Mouse (Mus musculus): ENCODE results near the gene Krt34. TPM values are rescaled to one million over a fixed set of nuclear protein-coding genes. Genes with fewer than 3 reads are reported as not detected.

Gene Krt34
- total and polyA plus RNA-seq, 3 experiments = not detected

DNA sequence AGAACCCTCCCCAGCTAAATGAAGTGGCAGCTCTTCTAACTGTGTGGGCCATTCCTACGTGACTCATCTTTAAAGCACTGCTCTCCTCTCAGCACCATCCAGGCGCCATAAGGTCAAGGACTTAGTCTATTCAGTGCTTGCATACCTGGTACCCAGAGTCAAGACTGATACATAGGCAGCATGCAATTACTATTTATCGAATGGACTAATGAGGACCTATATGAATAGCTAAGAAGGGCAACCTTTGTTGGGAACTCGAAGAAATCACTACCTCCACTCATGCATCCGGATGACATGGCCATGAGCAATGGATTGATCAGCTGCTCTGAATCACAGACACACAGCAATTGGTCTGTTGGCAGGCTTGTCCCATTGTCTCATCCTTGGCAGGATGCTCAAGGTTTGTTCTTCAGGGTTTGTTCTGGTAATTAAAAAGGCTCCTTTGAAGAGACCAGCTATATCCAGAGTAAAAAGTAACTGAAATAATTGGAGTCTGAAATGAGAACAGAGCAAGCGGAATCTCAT lies 51.4 kb downstream of the Krt34 start:
- Histone ChIP-seq H3K9ac (ENCODE audit: insufficient read depth, low read depth) (no peak overlapping the region), H3K79me2 (replicated peaks; ENCODE audit: control insufficient read depth, extremely low read depth, insufficient read depth, poor library complexity, severe bottlenecking) (no peaks in the 10 kb centered on the region), H3K36me3 (replicated peaks in 1 of 2; ENCODE audit: control insufficient read depth in 1 of 2, insufficient read depth in 1 of 2, low read length in 1 of 2) (no peaks in the 10 kb centered on the region), H3K27ac (ENCODE audit: insufficient read depth, low read depth) (no peak overlapping the region), H3K9me3 (replicated peaks; ENCODE audit: low read length) (no peaks in the 10 kb centered on the region), H3K4me2 (ENCODE audit: insufficient read depth, low read depth, poor library complexity, severe bottlenecking) (no peak overlapping the region), H3K4me3 (replicated peaks in 1 of 3; ENCODE audit: low read depth in 2 of 3, low read length in 2 of 3, poor library complexity in 1 of 3) (no peak overlapping the region), H3K27me3 (replicated peaks) (peaks cover 82% of the 10 kb centered on the region), H3K4me1 (ENCODE audit: control insufficient read depth in 1 of 2, insufficient read depth in 2 of 2) (peaks cover 5 to 10% of the 10 kb centered on the region in 2 experiments)
- DNase-seq (ENCODE audit: extremely low read depth) = no peak
- TF ChIP-seq USF1 (IDR thresholded peaks at IDR 0.05; ENCODE audit: low read depth, low read length) = no peak
- TF ChIP-seq ZKSCAN1 (IDR thresholded peaks at IDR 0.05; ENCODE audit: borderline replicate concordance, low read depth, low read length) = no peak
- TF ChIP-seq ZNF384 (IDR thresholded peaks at IDR 0.05; ENCODE audit: low read depth, low read length) = no peak
- no peak for TF ChIP-seq TCF12 (IDR thresholded peaks at IDR 0.05; ENCODE audit: low read depth, low read length)
- no peak for TF ChIP-seq SIN3A (IDR thresholded peaks at IDR 0.05; ENCODE audit: low read length)
- no peak for TF ChIP-seq POLR2AphosphoS2 (IDR thresholded peaks at IDR 0.05; ENCODE audit: low read depth, low read length)
- TF ChIP-seq ELF1 (IDR thresholded peaks at IDR 0.05; ENCODE audit: low read depth, low read length) = no peak
- no peak for TF ChIP-seq JUN (IDR thresholded peaks at IDR 0.05; ENCODE audit: insufficient read depth, low read depth, low read length)
- no peak for TF ChIP-seq NELFE (IDR thresholded peaks at IDR 0.05; ENCODE audit: low read depth, low read length)
- no peak for TF ChIP-seq CTCF (conservative IDR thresholded peaks at IDR 0.05 in 1 of 2, IDR thresholded peaks at IDR 0.05 in 1 of 2; ENCODE audit: low read depth in 2 of 2, low read length in 2 of 2)
- TF ChIP-seq GABPA (IDR thresholded peaks at IDR 0.05; ENCODE audit: insufficient replicate concordance, low read depth, low read length) = no peak
- TF ChIP-seq TBP (conservative IDR thresholded peaks at IDR 0.05; ENCODE audit: low read depth, low read length) = no peak
- no peak for TF ChIP-seq USF2 (conservative IDR thresholded peaks at IDR 0.05; ENCODE audit: low read depth, low read length)
- no peak for TF ChIP-seq MYC (IDR thresholded peaks at IDR 0.05; ENCODE audit: low read depth, low read length)
- no peak for TF ChIP-seq MXI1 (IDR thresholded peaks at IDR 0.05; ENCODE audit: low read depth, low read length)
- TF ChIP-seq RCOR1 (conservative IDR thresholded peaks at IDR 0.05; ENCODE audit: low read depth, low read length) = no peak
- no peak for TF ChIP-seq CHD1 (IDR thresholded peaks at IDR 0.05; ENCODE audit: low read depth, low read length)
- no peak for TF ChIP-seq POLR2A (IDR thresholded peaks at IDR 0.05; ENCODE audit: low read depth, low read length)
- no peak for TF ChIP-seq SMC3 (IDR thresholded peaks at IDR 0.05; ENCODE audit: low read depth, low read length)
- TF ChIP-seq E2F4 (IDR thresholded peaks at IDR 0.05; ENCODE audit: insufficient replicate concordance, low read depth, low read length) = no peak
- in situ Hi-C loops (cut with MboI; ENCODE audit: low pct_ligation_motif_present, low pct_unique_long_range_greater_than_20kb, low sequenced_read_pairs) (no loop called here), dilution Hi-C loops (cut with MboI; ENCODE audit: extremely low pct_ligation_motif_present, extremely low pct_unique_long_range_greater_than_20kb, low sequenced_read_pairs) (no loop called here)

DNA sequence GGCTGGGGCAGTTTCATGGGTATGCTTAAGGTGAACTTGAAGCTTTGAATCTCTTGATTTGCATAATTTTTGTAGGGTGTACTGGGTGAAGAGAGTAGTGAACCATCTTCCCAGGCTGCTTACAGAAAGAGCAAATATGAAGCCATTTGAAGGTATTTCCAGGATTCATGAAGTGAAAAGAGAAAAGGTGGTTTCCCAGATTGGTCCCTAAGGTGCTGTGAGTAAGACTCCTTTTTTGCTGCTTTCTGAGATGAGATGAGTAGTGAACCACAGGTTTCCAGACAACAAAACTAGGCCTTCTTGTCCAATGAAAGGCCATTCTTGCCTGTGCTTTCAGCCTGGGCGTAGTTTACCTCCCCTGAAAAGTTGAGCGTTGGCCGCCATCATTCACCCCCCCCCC lies 52.8 kb downstream of the Krt34 start:
- H3K4me1 ChIP-seq (ENCODE audit: control insufficient read depth in 1 of 2, insufficient read depth in 2 of 2) = peaks cover 8 to 12% of the 10 kb centered on the region in 2 experiments
- H3K36me3 ChIP-seq (replicated peaks in 1 of 2; ENCODE audit: control insufficient read depth in 1 of 2, insufficient read depth in 1 of 2, low read length in 1 of 2) = no peaks in the 10 kb centered on the region
- no peak overlapping the region for H3K4me3 ChIP-seq (replicated peaks in 1 of 3; ENCODE audit: low read depth in 2 of 3, low read length in 2 of 3, poor library complexity in 1 of 3)
- no peaks in the 10 kb centered on the region for H3K9me3 ChIP-seq (replicated peaks; ENCODE audit: low read length)
- in situ Hi-C loops (cut with MboI; ENCODE audit: low pct_ligation_motif_present, low pct_unique_long_range_greater_than_20kb, low sequenced_read_pairs) = no loop called here
- H3K9ac ChIP-seq (ENCODE audit: insufficient read depth, low read depth) = no peak overlapping the region
- DNase-seq (ENCODE audit: extremely low read depth) = peak; percentile 78
- H3K79me2 ChIP-seq (replicated peaks; ENCODE audit: control insufficient read depth, extremely low read depth, insufficient read depth, poor library complexity, severe bottlenecking) = no peaks in the 10 kb centered on the region
- no peak overlapping the region for H3K27ac ChIP-seq (ENCODE audit: insufficient read depth, low read depth)
- no peak for TF ChIP-seq POLR2A (IDR thresholded peaks at IDR 0.05; ENCODE audit: low read depth, low read length)
- TF ChIP-seq MAX (IDR thresholded peaks at IDR 0.05; ENCODE audit: low read length) = no peak
- no peak for TF ChIP-seq MYC (IDR thresholded peaks at IDR 0.05; ENCODE audit: low read depth, low read length)
- TF ChIP-seq ETS1 (conservative IDR thresholded peaks at IDR 0.05; ENCODE audit: low read depth, low read length) = peak; percentile 22; the same call in 1 of the 2 replicates
- TF ChIP-seq UBTF (IDR thresholded peaks at IDR 0.05; ENCODE audit: low read depth, low read length) = no peak
- peak; percentile 18; the same call in 1 of the 2 replicates for TF ChIP-seq BHLHE40 (IDR thresholded peaks at IDR 0.05; ENCODE audit: low read depth, low read length)
- TF ChIP-seq CHD1 (IDR thresholded peaks at IDR 0.05; ENCODE audit: low read depth, low read length) = no peak
- peak; percentile 85; the same call in 1 of the 2 replicates for TF ChIP-seq MEF2A (IDR thresholded peaks at IDR 0.05; ENCODE audit: borderline replicate concordance, low read depth, low read length)
- peak; percentile 42; the same call in 1 of the 2 replicates for TF ChIP-seq JUN (IDR thresholded peaks at IDR 0.05; ENCODE audit: insufficient read depth, low read depth, low read length)
- peak; percentile 74; the same call in 1 of the 2 replicates for TF ChIP-seq IRF4 (IDR thresholded peaks at IDR 0.05; ENCODE audit: low read depth, low read length)
- TF ChIP-seq USF1 (IDR thresholded peaks at IDR 0.05; ENCODE audit: low read depth, low read length) = no peak
- TF ChIP-seq MAFK (IDR thresholded peaks at IDR 0.05; ENCODE audit: insufficient replicate concordance, low read length) = 0 out of 2 replicates have a peak, but pooled peaks have one; percentile 10
- TF ChIP-seq EP300 (IDR thresholded peaks at IDR 0.05; ENCODE audit: low read length) = peak; percentile 69; the same call in 1 of the 2 replicates
- no peak for TF ChIP-seq RAD21 (IDR thresholded peaks at IDR 0.05; ENCODE audit: low read depth, low read length)
- TF ChIP-seq KAT2A (IDR thresholded peaks at IDR 0.05; ENCODE audit: insufficient replicate concordance, low read length) = no peak
- H3K4me2 ChIP-seq (ENCODE audit: insufficient read depth, low read depth, poor library complexity, severe bottlenecking) = peak overlapping the region; percentile 33; the same call in 1 of the 2 replicates
- H3K27me3 ChIP-seq (replicated peaks) = peaks cover 80% of the 10 kb centered on the region
- dilution Hi-C loops (cut with MboI; ENCODE audit: extremely low pct_ligation_motif_present, extremely low pct_unique_long_range_greater_than_20kb, low sequenced_read_pairs) = no loop called here

Data from CH12.LX (cell line).